Mouse (Mus musculus) cerebellum, adult (tissue): ENCODE data around the gene Mif.
"Not testable (repeated sequence)": the region's sequence is repeated elsewhere in the genome, so short reads cannot be mapped to it uniquely, and the experiment has no call there.

Experiments
- ATAC-seq: cut with Nextera tagmentation; 2 replicates; pipeline ENCODE4 v1.9.2; 2017; ENCODE audit warnings: mild to moderate bottlenecking, moderate library complexity, mixed read lengths; ENCODE audit not compliant: insufficient number of reproducible peaks, low FRiP score, low TSS enrichment

The Mif gene

GRCm38 (mm10) chr10:75843898-75844297 is 16.1 kb downstream of the Mif start:
- ATAC-seq, result not testable (repeated sequence)

- ATAC-seq, result no peak
Observed at GRCm38 (mm10) chr10:75839092-75839491, 20.9 kb downstream of the Mif start.

GRCm38 (mm10) chr10:75837248-75837759 is 22.7 kb downstream of the Mif start, which contains the start of gene Gstt2:
Gstt2 (minus strand) TSS chr10:75837424.
- ATAC-seq, result peak; percentile 81

- ATAC-seq, result no peak
Observed at GRCm38 (mm10) chr10:75835761-75836531, 24.1 kb downstream of the Mif start.

GRCm38 (mm10) chr10:75835307-75835706 is 24.7 kb downstream of the Mif start:
- no peak for ATAC-seq

GRCm38 (mm10) chr10:75834721-75835120 is 25.3 kb downstream of the Mif start:
- no peak for ATAC-seq

- ATAC-seq, result no peak
Observed at GRCm38 (mm10) chr10:75834250-75834649, 25.8 kb downstream of the Mif start.

- no peak for ATAC-seq
Observed at GRCm38 (mm10) chr10:75833456-75834080, 26.5 kb downstream of the Mif start.

GRCm38 (mm10) chr10:75832272-75832895 is 27.7 kb downstream of the Mif start:
- ATAC-seq, result no peak

- no peak for ATAC-seq
Observed at GRCm38 (mm10) chr10:75830275-75830670, 29.8 kb downstream of the Mif start.

GRCm38 (mm10) chr10:75829529-75830274 is 30.3 kb downstream of the Mif start:
- ATAC-seq, result no peak

- ATAC-seq, result peak; percentile 90
Observed at GRCm38 (mm10) chr10:75828500-75828931, 31.5 kb downstream of the Mif start.

- no peak for ATAC-seq
Observed at GRCm38 (mm10) chr10:75827668-75828360, 32.2 kb downstream of the Mif start.

- ATAC-seq, result no peak
Observed at GRCm38 (mm10) chr10:75824530-75824929, 35.5 kb downstream of the Mif start.

- no peak for ATAC-seq
Observed at GRCm38 (mm10) chr10:75823782-75824181, 36.3 kb downstream of the Mif start.

GRCm38 (mm10) chr10:75822443-75822842 is 37.6 kb downstream of the Mif start, which contains the start of gene Gstt4:
Gstt4 (minus strand) TSS chr10:75822543.
- ATAC-seq, result no peak

- ATAC-seq, result no peak
Observed at GRCm38 (mm10) chr10:75819882-75820281, 40.2 kb downstream of the Mif start.

GRCm38 (mm10) chr10:75818641-75819040 is 41.4 kb downstream of the Mif start:
- ATAC-seq, result no peak
